Mouse (Mus musculus) ES-Bruce4 (cell line): ENCODE data around the gene Vapb. TPM values are rescaled to one million over a fixed set of nuclear protein-coding genes. Genes with fewer than 3 reads are reported as not detected.

Experiments
- H3K27ac ChIP-seq: 2 replicates; pipeline ENCODE4 v1.5.1; 2012; ENCODE audit warnings: low read length, inconsistent platforms; ENCODE audit not compliant: insufficient read depth
- H3K27me3 ChIP-seq: 2 replicates; pipeline ENCODE4 v1.6.1; 2012; ENCODE audit warnings: mild to moderate bottlenecking, low read length, inconsistent platforms; ENCODE audit not compliant: control insufficient read depth, poor library complexity, insufficient read depth, severe bottlenecking
- H3K36me3 ChIP-seq: 2 replicates; pipeline ENCODE4 v1.6.1; 2012; ENCODE audit warnings: inconsistent platforms, mild to moderate bottlenecking, low read length, moderate library complexity; ENCODE audit not compliant: control insufficient read depth, poor library complexity, insufficient read depth, severe bottlenecking
- H3K4me1 ChIP-seq: one replicate; pipeline ENCODE4 v1.8.1; 2011; ENCODE audit warnings: low read length; ENCODE audit not compliant: control insufficient read depth, insufficient read depth
- H3K4me3 ChIP-seq: 2 replicates; pipeline ENCODE4 v1.5.1; 2011; ENCODE audit warnings: low read depth, mild to moderate bottlenecking, low read length
- H3K9ac ChIP-seq: 2 replicates; pipeline ENCODE4 v1.6.1; 2012; ENCODE audit warnings: low read depth, mild to moderate bottlenecking, inconsistent platforms; ENCODE audit not compliant: poor library complexity, severe bottlenecking
- H3K9me3 ChIP-seq: replicated peaks from 2 replicates; pipeline ENCODE4 v1.6.1; 2012; ENCODE audit warnings: mild to moderate bottlenecking, low read length, inconsistent platforms; ENCODE audit not compliant: control insufficient read depth, poor library complexity, insufficient read depth, severe bottlenecking
- CTCF ChIP-seq: IDR thresholded peaks from one replicate; pipeline ENCODE4 v1.8.1; 2011; ENCODE audit warnings: low read depth, low read length
- EP300 ChIP-seq: IDR thresholded peaks from 2 replicates; pipeline ENCODE4 v1.6.1; 2011; ENCODE audit warnings: low read depth, low read length; ENCODE audit not compliant: insufficient read depth
- POLR2A ChIP-seq: IDR thresholded peaks from one replicate; pipeline ENCODE4 v1.8.1; 2011; ENCODE audit warnings: low read length; ENCODE audit not compliant: insufficient read depth
- polyA plus RNA-seq: library from polyadenylated mRNA; stranded (reverse); fragments of >200 nt; gene quantifications from 2 replicates; pipeline ENCODE4 v1.2.4, GENCODE M21; 2011; ENCODE audit warnings: low read depth; ENCODE audit not compliant: missing spikeins, insufficient read depth, insufficient read length

Vapb gene
- polyA plus RNA-seq, 1 experiment, result 56.4 TPM

DNA sequence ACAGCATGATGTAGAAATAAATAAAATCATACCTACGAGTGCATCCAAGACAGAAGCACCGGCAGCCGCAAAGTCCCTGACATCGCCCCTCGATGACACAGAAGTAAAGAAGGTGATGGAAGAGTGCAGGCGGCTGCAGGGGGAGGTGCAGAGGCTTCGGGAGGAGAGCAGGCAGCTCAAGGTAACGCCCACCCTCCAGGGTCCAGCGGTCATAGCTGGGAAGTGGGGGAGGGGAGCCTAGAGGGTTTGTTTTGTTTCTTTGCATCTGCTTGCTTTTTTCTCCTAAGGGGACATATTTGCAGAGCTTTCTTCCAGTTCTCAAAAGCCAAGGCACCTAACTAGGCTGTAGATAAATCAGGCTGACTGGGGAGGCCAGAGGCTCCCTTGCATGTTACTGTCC is 38.8 kb downstream of the Vapb start:
- Histone ChIP-seq H3K9me3 (no peaks in the 10 kb centered on the region), H3K27ac (no peak overlapping the region), H3K4me1 (no peaks in the 10 kb centered on the region), H3K36me3 (peaks cover 2% of the 10 kb centered on the region; the same call in 1 of the 2 replicates), H3K9ac (no peak overlapping the region), H3K4me3 (no peak overlapping the region), H3K27me3 (no peaks in the 10 kb centered on the region)
- TF ChIP-seq EP300, result peak; percentile 78; the same call in 1 of the 2 replicates
- no peak for TF ChIP-seq POLR2A

DNA sequence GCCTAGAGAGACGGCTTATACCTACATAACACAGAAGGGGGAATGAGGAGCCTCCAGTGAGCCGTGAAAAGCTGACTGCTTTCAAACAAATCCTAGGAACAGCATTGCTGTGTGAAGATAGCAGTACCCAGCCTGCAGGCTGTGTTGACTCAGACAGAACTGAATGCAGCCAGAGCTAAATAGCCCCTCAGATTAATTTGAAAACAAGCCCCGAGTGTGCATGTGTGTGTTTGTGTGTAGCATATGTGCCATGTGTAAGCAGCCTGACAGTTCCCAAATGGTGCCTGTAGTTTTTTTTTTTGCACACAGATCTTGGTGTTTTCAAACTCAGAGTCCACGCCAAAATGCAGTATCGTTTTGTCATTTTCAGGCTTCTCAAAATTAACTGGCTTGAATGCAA is 43.6 kb downstream of the Vapb start:
- Histone ChIP-seq H3K9me3 (no peaks in the 10 kb centered on the region), H3K9ac (no peak overlapping the region), H3K4me1 (no peaks in the 10 kb centered on the region), H3K27ac (no peak overlapping the region), H3K36me3 (peaks cover 2% of the 10 kb centered on the region; the same call in 1 of the 2 replicates), H3K4me3 (no peak overlapping the region), H3K27me3 (no peaks in the 10 kb centered on the region)
- TF ChIP-seq POLR2A (no peak), EP300 (no peak), CTCF (no peak)

DNA sequence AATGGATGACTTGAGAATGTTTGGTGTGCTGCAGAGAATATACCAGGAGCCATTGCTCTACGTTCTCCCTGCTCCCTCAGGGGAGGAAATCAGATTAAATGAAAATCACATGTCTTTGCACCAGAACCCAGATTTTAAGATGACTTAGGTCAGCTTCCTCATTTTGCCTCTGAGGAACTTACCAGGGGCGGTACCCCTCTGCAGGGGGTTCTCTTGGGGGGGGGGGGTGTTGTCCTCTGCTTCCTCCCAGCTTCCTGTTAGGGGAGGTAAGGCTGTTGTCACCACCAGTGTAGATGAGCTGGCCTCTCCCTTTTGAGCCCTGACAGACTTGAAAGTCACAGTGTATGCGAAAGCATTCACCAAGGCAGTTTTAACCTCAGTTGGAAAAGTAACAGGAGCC is 47.1 kb downstream of the Vapb start:
- no peak for TF ChIP-seq CTCF
- TF ChIP-seq POLR2A, result no peak
- TF ChIP-seq EP300, result no peak
- Histone ChIP-seq H3K4me3 (no peak overlapping the region), H3K4me1 (no peaks in the 10 kb centered on the region), H3K36me3 (no peaks in the 10 kb centered on the region), H3K9ac (no peak overlapping the region), H3K27me3 (no peaks in the 10 kb centered on the region), H3K9me3 (no peaks in the 10 kb centered on the region), H3K27ac (no peak overlapping the region)

DNA sequence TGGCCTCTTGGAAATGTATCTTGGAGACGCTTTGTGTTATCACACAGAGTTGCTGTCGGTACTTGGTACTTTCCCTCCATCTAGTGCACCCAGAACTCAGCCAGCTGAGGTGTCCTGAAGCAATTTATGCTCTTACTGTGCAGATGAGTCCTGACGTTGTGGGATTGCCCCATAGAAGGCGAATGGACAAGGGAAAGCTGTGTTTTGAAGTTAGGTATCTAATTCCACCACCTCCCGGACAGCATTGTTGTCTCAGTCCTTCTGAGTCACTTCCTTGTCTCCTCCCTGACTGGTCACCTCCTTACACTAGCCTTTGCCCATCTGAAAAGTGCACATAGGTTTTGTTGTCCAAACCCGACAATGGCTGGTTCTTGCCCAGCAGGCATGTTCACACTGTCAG is 47.6 kb downstream of the Vapb start:
- Histone ChIP-seq H3K4me1 (no peaks in the 10 kb centered on the region), H3K27me3 (no peaks in the 10 kb centered on the region), H3K36me3 (no peaks in the 10 kb centered on the region), H3K4me3 (no peak overlapping the region), H3K9me3 (no peaks in the 10 kb centered on the region), H3K9ac (no peak overlapping the region), H3K27ac (no peak overlapping the region)
- TF ChIP-seq POLR2A (no peak), CTCF (no peak), EP300 (no peak)

DNA sequence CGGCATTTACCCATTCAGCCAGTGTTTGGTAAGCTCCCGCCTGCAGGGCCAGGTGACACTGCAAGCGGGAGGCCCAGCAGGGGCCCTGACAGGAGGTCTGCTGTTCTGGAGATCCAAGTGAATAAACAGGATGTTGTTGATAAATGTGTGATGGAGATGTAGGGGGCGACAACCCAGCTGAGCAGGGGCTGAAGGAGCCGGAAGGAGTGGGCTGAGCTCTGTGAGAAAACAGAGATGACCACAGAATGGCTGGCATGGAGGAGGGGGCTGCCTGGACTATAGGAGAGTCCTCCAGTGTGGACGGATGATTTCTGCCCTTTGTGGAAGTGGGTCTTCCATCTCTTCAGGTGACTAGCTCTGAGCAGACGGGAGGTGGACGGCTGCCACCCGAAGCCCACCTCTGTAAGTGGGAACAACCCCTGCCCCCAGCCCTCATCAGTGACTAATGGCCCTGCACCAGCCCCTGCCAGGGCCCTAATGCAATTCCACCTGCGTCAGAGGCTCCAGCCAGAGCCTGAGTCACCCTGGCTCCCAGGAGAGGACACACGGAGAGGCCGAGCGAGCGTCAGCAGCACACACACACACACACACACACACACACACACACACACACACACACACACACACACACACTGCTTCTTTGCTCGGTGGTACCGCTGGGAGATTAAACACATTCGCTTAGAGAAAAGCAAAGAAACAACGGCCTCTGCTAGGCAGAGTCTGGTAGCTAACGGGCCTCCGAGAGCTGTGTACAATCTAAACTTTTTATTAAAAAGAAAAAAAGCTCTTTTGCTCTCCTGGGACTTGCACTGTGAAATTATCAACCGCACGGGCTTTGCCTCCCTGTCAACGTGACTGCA is 52.9 kb downstream of the Vapb start:
- no peaks in the 10 kb centered on the region for H3K4me1 ChIP-seq
- H3K36me3 ChIP-seq, result no peaks in the 10 kb centered on the region
- H3K27ac ChIP-seq, result no peak overlapping the region
- H3K9me3 ChIP-seq, result no peaks in the 10 kb centered on the region
- no peak overlapping the region for H3K4me3 ChIP-seq
- TF ChIP-seq CTCF (no peak), POLR2A (no peak), EP300 (0 out of 2 replicates have a peak, but pooled peaks have one; percentile 22)
- no peaks in the 10 kb centered on the region for H3K27me3 ChIP-seq
- H3K9ac ChIP-seq, result no peak overlapping the region

DNA sequence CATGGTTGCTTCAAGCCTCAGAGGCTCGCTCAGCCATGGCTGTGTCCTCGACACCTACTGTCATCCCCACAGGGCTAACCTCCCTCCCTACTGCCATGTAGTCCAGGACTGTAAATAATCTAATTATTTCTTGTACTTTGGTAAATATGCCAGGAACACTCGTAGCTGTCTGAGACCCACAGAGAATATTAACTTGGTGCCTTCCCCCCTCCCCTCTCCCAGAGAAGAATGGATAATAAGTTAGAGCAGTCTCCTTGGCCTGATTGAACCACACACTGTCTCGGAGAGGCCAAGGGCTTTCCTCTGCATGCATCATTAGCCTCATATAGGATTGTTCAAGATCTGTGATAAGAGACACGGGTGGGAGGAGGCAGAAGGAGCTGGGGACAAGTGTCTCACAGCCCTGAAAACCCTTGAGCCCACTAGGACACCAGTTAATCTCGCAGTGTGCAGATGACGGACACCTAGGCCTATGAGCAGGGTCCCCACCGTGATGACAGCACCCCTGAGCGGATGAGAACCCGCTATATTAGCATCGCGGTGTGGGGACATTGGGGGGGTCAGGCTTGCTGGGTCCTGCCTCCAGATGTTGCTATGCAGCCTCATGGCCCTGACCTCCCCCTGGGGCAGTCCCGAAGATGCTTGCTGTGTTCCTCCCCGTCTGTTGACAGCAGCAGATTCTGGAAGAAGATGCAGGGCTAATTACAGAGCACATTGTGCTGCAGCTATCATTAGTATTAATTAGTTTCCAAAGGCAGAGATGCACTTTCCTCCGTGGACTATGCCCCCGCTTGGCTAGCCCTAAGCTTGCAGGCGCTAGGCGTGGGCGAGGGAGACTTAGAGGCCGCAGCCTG is 54.8 kb downstream of the Vapb start:
- Histone ChIP-seq H3K36me3 (no peaks in the 10 kb centered on the region), H3K4me1 (no peaks in the 10 kb centered on the region), H3K27ac (no peak overlapping the region), H3K9me3 (no peaks in the 10 kb centered on the region), H3K9ac (no peak overlapping the region), H3K27me3 (no peaks in the 10 kb centered on the region), H3K4me3 (no peak overlapping the region)
- TF ChIP-seq POLR2A (no peak), CTCF (no peak), EP300 (no peak)
